Mouse (Mus musculus) brown adipose tissue, adult 24 weeks (tissue): ENCODE measurements around the gene Ly6c2. TPM values are rescaled to one million over a fixed set of nuclear protein-coding genes. Genes with fewer than 3 reads are reported as not detected.
"Not testable (repeated sequence)": the region's sequence is repeated elsewhere in the genome, so short reads cannot be mapped to it uniquely, and the experiment has no call there.

Source experiments
- H3K27ac ChIP-seq: fragments of 200-500 bp; replicated peaks from 2 replicates; pipeline ENCODE4 v1.5.1; 2012; ENCODE audit warnings: low read depth, mild to moderate bottlenecking, low read length
- H3K4me1 ChIP-seq: fragments of 200-500 bp; 2 replicates; pipeline ENCODE4 v1.6.1; 2012; ENCODE audit warnings: low read length, mixed read lengths; ENCODE audit not compliant: control insufficient read depth, insufficient read depth, insufficient read length
- H3K4me3 ChIP-seq: fragments of 200-500 bp; 2 replicates; pipeline ENCODE4 v1.5.1; 2012; ENCODE audit warnings: low read depth, mild to moderate bottlenecking, low read length, moderate library complexity; ENCODE audit not compliant: insufficient read depth
- polyA plus RNA-seq: library from polyadenylated mRNA; stranded (reverse); fragments of >200 nt; gene quantifications from 2 replicates; pipeline ENCODE4 v1.2.4, GENCODE M21; 2012; ENCODE audit not compliant: missing spikeins, insufficient read depth, insufficient read length

Ly6c2 gene
- 2.5 and 3.0 TPM in 2 replicates for polyA plus RNA-seq

DNA sequence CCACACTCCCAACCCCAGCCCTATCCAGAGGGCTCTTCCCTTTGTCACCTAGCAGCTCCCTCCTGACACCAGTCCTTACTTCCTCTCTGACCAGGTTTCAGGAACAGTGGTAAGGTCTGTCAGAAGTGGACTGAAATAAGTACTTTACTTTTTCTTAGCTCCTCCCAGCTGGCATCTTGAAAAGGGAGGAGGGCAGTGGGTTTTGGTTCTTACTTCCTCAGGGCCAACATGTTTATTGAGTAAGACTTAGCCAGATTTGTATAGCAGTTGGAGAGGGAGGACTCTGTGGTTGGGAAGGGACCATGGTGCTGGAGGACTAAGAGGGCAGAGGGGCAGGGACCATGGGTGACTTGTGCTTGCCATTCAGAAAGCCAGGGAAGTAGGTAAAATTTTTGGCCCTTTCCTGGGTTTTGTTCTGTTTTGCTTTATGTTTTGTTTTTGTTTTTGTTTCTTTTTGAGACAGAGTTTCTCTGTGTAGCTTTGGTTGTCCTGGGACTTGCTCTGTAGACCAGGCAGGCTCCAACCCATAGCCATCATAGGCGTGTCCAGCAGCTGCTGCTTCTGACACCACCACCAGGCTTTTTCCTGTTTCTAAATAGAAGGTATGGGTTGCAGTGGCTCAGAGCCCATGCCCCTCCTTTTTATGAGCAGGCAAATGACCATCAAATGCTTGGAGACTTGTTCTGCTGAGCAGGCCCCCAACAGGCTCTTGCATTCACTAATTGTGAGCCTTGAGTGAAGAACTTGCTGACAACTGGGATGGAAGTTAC, at the start of gene Ly6c2:
Gene Ly6c2 (minus strand): TSS at position 110 of the 770 bp plus-strand sequence.
- not testable (repeated sequence) for H3K4me1 ChIP-seq, H3K4me3 ChIP-seq, H3K27ac ChIP-seq

DNA sequence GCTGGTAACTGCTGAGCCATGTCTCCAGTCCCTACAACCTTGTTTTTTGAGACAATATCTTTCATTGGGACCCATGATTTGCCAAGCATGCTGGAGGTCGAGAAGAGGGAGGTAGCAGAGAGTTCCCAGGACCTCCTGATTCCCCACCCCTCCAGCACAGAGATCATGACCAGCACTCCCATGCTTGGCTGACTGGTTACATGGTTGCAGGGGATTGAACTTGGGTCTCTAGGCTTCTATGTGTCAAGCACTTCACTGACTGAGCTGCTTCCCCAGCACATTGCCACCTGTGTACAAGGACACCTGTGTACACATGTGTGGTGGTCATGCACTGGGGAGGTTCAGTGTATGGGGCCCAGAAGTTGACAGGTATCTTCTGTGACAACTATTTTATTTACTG, 45.9 kb upstream of the Ly6c2 start:
- H3K27ac ChIP-seq = no peak overlapping the region
- H3K4me1 ChIP-seq = no peaks in the 10 kb centered on the region
- no peak overlapping the region for H3K4me3 ChIP-seq

DNA sequence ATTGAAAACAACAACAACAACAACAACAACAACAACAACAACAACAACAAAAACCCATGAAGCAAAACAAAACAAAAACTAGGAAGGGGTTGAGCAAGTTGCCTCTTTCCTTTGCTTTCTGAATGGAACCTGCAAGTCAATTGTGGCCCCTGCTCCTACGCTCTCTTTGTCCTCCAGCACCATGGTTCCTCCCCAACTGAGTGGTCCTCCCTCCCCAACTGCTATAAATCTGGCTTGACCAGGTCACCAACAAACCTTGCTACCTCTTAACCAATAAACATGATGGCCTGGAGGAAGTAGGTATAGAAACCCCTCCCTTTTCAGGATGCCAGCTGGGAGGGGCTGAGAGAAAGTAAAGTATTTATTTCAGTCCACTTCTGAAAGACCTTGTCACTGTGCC, 43.2 kb upstream of the Ly6c2 start, which contains the start of gene Ly6g:
Gene Ly6g (plus strand): TSS at position 301 of the 400 bp plus-strand sequence.
- H3K27ac ChIP-seq = no peak within 1 kb of the TSS
- H3K4me1 ChIP-seq = no peaks in the 10 kb centered on the region
- no peak within 1 kb of the TSS for H3K4me3 ChIP-seq

DNA sequence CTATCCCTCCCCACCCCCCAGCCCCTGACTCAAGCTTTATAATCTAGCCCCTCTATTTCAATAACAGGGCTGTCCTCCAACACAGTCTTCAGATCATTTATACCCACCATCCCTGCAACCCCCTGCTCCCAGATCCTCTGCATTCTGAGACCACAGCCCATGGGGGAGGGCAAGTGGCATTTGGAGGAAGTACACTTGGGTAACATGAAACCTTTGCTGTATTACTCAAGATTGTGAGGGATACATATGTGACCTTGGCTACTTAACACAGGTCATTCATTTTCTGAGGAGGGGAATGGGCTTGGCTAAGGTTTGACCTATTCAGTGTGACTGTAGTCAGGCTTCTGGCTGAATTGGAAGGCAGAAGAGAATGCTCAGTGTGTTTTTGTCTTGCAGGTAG, 41.3 kb upstream of the Ly6c2 start:
- no peak overlapping the region for H3K4me3 ChIP-seq
- no peak overlapping the region for H3K27ac ChIP-seq

DNA sequence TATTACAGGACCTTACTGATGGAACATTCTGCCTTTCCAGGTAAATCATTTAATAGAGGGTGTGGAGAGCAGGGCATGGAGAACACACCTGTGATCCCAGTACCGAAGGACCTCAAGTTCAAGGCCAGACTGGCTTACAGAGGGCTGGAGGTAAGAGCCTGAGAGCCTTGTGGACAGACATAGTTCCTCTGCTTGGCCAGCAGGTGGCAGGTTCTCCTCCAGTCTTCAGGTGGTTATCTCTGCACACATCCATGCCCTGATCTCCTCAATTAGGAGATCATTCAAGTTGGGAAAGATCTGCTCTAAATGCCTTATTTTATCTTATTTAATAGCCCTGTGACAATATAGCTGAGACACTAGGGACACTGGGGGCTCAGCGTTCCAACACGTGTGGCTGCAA, 32.0 kb upstream of the Ly6c2 start:
- H3K4me3 ChIP-seq = no peak overlapping the region
- no peak overlapping the region for H3K27ac ChIP-seq
- no peaks in the 10 kb centered on the region for H3K4me1 ChIP-seq

More for the DNA sequence above, 41.3 kb upstream of the Ly6c2 start:
- no peaks in the 10 kb centered on the region for H3K4me1 ChIP-seq

DNA sequence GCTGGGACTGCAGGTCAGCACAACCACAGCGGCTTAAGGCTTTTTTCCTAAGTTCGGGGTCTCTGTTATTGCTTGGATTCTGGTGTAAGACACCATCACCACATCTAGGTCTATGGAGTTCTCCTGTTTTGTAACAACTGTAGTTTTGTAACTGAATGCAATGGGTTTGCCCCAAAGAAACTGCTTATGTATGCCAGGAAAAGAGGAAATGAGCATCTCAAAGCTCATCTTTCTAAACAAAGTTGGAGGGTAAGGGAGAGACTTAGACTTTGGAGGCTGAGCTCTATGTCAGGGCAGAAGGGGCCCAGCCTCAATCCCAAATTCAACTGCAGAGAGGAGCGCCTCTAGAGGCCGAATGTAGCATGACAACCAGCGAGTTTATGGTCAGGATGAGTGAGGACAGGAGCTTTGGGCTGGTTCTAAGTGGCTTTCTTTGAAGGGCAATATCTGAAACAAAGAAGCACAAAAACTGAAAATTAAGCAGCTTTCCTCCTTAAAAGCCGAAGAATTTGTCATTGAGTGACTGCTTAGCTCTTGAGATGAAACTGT, 30.1 kb upstream of the Ly6c2 start:
- H3K27ac ChIP-seq, H3K4me3 ChIP-seq, H3K4me1 ChIP-seq: not testable (repeated sequence)

DNA sequence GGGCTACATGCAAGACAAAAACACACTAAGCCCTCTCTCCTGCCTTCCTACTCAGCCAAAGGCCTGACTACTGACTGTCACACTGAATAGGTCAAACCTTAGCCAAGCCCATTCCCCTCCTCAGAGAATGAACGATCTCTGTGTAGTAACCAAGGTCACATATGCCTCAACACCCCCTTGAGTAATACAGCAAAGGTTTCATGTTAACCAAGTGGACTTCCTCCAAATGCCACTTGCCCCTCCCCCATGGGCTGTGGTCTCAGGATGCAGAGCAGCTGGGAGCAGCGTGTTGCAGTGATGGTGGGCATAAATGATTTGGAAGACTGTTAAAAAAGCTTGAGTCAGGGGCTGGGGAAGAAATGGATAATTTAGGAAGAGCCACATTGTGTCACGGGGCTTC, 26.0 kb upstream of the Ly6c2 start:
- H3K4me3 ChIP-seq, H3K27ac ChIP-seq, H3K4me1 ChIP-seq: not testable (repeated sequence)

DNA sequence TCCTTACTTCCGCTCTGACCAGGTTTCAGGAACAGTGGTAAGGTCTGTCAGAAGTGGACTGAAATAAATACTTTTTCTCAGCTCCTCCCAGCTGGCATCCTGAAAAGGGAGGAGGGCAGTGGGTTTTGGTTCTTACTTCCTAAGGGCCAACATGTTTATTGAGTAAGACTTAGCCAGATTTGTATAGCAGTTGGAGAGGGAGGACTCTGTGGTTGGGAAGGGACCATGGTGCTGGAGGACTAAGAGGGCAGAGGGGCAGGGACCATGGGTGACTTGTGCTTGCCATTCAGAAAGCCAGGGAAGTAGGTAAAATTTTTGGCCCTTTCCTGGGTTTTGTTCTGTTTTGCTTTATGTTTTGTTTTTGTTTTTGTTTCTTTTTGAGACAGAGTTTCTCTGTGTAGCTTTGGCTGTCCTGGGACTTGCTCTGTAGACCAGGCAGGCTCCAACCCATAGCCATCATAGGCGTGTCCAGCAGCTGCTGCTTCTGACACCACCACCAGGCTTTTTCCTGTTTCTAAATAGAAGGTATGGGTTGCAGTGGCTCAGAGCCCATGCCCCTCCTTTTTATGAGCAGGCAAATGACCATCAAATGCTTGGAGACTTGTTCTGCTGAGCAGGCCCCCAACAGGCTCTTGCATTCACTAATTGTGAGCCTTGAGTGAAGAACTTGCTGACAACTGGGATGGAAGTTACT, 23.5 kb upstream of the Ly6c2 start:
- not testable (repeated sequence) for H3K4me1 ChIP-seq

DNA sequence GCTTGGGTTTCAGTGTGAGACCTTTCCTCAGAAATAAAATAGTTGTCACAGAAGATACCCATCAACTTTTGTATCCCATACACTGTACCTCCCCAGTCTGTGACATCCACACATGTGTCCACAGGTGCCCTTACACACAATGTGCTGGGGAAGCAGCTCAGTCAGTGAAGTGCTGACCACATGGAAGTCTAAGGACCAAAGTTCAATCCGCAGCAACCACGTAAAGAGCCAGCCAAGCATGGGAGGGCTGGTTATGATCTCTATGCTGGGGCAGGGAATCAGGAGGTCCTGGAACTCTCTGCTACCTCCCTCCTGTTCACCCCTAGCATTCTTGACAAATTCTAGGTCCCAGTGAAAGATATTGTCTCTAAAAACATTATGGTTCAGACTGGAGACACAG, 20.6 kb upstream of the Ly6c2 start:
- H3K4me3 ChIP-seq, H3K27ac ChIP-seq, H3K4me1 ChIP-seq: not testable (repeated sequence)

More for the DNA sequence above, 23.5 kb upstream of the Ly6c2 start:
- H3K4me3 ChIP-seq, H3K27ac ChIP-seq: not testable (repeated sequence)

DNA sequence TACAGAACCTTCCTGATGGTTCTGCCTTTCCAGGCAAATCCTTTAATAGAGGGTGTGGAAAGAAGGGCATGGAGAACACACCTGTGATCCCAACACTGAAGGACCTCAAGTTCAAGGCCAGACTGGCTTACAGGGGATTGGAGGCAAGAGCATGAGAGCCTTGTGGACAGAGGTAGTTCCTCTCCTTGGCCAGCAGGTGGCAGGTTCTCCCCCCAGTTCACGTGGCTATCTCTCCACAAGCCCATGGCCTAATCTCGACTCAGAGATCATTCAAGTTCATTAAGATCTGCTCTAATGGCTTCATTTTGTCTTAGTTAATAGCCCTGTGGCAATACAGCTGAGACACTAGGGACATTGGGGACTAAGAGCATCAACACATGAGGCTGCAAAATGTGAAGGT, 8.3 kb upstream of the Ly6c2 start:
- H3K27ac ChIP-seq = no peak overlapping the region

DNA sequence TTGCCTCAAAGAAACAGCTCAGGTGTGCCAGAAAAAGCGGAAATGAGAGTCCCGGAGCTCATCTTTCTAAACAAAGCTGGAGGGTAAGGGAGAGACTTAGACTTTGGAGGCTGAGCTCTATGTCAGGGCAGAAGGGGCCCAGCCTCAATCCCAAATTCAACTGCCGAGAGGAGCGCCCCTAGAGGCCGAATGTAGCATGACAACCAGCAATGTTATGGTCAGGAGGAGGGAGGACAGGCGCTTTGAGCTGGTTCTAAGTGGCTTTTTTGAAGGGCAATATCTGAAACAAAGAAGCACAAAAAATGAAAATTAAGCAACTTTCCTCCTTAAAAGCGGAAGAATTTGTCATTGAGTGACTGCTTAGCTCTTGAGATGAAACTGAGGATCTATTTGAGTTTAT, 7.0 kb upstream of the Ly6c2 start:
- H3K4me3 ChIP-seq, H3K4me1 ChIP-seq, H3K27ac ChIP-seq: not testable (repeated sequence)

More for the DNA sequence above, 8.3 kb upstream of the Ly6c2 start:
- Histone ChIP-seq H3K4me3 (no peak overlapping the region), H3K4me1 (no peaks in the 10 kb centered on the region)

DNA sequence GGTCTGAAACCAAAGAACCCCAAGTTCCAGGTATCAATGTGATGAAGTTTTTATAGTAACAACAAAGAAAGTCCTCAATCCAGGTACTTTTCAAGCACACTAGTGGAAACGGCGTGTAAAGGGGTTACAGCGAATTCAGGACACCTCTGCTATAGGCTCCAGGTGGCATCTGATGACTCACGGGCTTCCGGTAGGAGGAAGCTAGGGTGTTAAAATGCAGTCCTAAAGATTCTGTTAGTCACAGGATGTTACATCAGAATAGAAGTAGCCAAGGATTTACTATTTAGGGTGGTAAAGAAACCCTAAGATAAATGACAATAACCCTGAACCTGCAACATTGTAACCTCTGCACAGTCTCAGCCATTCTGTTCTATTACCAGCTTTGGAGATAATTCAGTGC, 5.7 kb upstream of the Ly6c2 start:
- not testable (repeated sequence) for H3K4me1 ChIP-seq, H3K4me3 ChIP-seq, H3K27ac ChIP-seq

DNA sequence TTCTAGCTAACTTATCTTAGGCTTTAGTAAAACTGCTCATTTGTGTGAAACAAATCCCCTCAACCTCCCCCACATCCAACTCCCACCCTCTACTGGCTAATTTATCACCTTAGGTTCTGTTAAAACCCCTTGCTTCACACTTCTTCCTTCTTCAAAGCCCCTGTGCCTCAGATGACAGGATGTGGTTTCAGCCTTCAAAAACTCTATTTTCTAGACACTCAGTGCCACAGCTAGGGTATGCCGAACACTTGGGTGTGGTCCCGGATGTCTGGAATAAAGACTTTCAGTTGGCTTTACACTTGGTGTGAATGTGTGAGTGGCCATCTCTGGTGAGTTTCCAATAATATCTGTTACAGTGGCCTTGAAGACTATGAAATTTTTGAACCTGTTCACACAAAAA, 4.8 kb upstream of the Ly6c2 start:
- H3K4me3 ChIP-seq = no peak overlapping the region
- H3K4me1 ChIP-seq = no peaks in the 10 kb centered on the region

DNA sequence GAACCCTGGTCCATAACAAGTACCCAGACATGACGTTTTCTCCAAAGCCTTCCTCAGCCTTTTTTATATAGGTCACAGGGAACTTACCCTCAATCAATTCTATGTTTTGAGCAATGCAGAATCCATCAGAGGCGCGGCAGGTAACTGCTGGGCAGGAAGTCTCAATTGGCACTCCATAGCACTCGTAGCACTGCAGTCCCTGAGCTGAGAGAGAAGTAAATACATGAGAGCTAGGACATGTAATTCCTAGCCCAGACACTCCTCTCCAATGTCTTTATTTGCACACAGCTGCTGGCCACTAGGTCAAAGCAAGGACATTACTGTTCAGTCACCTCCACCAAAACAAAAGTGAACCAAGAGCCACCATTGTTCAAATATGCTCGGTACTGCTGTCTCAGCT, 1.3 kb downstream of the Ly6c2 start:
- H3K27ac ChIP-seq, H3K4me3 ChIP-seq, H3K4me1 ChIP-seq: not testable (repeated sequence)

More for the DNA sequence above, 4.8 kb upstream of the Ly6c2 start:
- H3K27ac ChIP-seq = no peak overlapping the region

DNA sequence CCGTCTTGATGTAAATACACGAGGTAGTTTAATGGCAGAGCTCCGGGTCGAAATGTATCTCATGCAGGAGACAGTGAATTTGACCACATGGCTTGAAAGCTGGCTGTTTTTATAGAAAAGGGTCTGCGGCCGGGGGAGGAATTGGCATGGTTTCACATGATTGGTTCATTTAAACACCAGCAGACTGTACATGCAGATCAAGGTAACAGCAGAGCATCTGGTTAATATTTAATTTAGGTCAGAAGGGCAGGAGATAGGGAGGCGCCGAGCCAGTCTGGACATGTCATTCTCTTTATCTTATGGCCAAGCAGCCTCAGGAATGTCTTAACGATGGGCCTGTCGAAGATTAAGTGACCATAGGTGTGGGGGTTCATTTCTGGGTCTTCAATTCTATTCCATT, 12.5 kb downstream of the Ly6c2 start:
- Histone ChIP-seq H3K4me1 (no peaks in the 10 kb centered on the region), H3K27ac (no peak overlapping the region), H3K4me3 (no peak overlapping the region)

DNA sequence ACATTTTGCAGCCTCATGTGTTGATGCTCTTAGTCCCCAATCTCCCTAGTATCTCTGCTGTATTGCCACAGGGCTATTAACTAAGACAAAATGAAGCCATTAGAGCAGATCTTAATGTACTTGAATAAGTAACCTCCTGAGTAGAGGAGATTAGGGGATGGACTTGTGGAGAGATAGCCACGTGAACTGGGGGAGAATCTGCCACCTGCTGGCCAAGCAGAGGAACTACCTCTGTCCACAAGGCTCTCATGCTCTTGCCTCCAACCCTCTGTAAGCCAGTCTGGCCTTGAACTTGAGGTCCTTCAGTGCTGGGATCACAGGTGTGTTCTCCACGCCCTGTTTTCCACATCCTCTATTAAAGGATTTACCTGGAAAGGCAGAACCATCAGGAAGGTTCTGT, 23.7 kb downstream of the Ly6c2 start:
- not testable (repeated sequence) for H3K4me3 ChIP-seq, H3K4me1 ChIP-seq, H3K27ac ChIP-seq
